Mouse (Mus musculus): Measurements from ENCODE around the gene Cux1. TPM values are rescaled to one million over a fixed set of nuclear protein-coding genes. Genes with fewer than 3 reads are reported as not detected.

The Cux1 gene
- polyA plus RNA-seq, 1 experiment from 2014 or later = 106 TPM

GRCm38 (mm10) chr5:136421885-136422284 is 145.4 kb downstream of the Cux1 start:
- no peak overlapping the region for H3K4me2 ChIP-seq
- ATAC-seq (ENCODE audit: low FRiP score) = no peak
- H3K4me3 ChIP-seq = no peak overlapping the region
- 95% methylated on average over 3 of the region's 3 CpGs for WGBS
- H3K9ac ChIP-seq = no peak overlapping the region
- peaks cover 12% of the 10 kb centered on the region; the same call in 1 of the 2 replicates for H3K4me1 ChIP-seq (replicated peaks)
- no peaks in the 10 kb centered on the region for H3K27me3 ChIP-seq
- no peak overlapping the region for H3K27ac ChIP-seq
- no peaks in the 10 kb centered on the region for H3K9me3 ChIP-seq
- no peaks in the 10 kb centered on the region for H3K36me3 ChIP-seq

- WGBS = 86% methylated on average over 3 of the region's 3 CpGs
- Histone ChIP-seq H3K27me3 (no peaks in the 10 kb centered on the region), H3K4me2 (no peak overlapping the region), H3K4me1 (replicated peaks) (peaks cover 6% of the 10 kb centered on the region; the same call in 1 of the 2 replicates), H3K36me3 (no peaks in the 10 kb centered on the region), H3K4me3 (no peak overlapping the region), H3K9ac (no peak overlapping the region), H3K9me3 (no peaks in the 10 kb centered on the region), H3K27ac (no peak overlapping the region)
- no peak for ATAC-seq (ENCODE audit: low FRiP score)
These were observed 146.0 kb downstream of the Cux1 start for GRCm38 (mm10) chr5:136421316-136421715.

- Histone ChIP-seq H3K4me2 (no peak overlapping the region), H3K27ac (no peak overlapping the region), H3K9ac (no peak overlapping the region), H3K27me3 (no peaks in the 10 kb centered on the region), H3K36me3 (no peaks in the 10 kb centered on the region), H3K4me3 (no peak overlapping the region), H3K4me1 (replicated peaks) (peaks cover 14% of the 10 kb centered on the region), H3K9me3 (no peaks in the 10 kb centered on the region)
- 94% methylated on average over 3 of the region's 3 CpGs for WGBS
- ATAC-seq (ENCODE audit: low FRiP score) = no peak
These were observed 146.9 kb downstream of the Cux1 start for GRCm38 (mm10) chr5:136420342-136420741.

- 98% methylated on average over 4 of the region's 4 CpGs for WGBS
These were observed 149.4 kb downstream of the Cux1 start for GRCm38 (mm10) chr5:136417891-136418290.

GRCm38 (mm10) chr5:136414479-136414878 is 152.8 kb downstream of the Cux1 start:
- Histone ChIP-seq H3K9me3 (no peaks in the 10 kb centered on the region), H3K4me3 (no peak overlapping the region), H3K9ac (no peak overlapping the region), H3K27ac (no peak overlapping the region), H3K4me2 (no peak overlapping the region), H3K27me3 (no peaks in the 10 kb centered on the region), H3K36me3 (no peaks in the 10 kb centered on the region), H3K4me1 (replicated peaks) (peaks cover 15% of the 10 kb centered on the region)
- 92% methylated on average over 2 of the region's 2 CpGs for WGBS
- ATAC-seq (ENCODE audit: low FRiP score) = no peak

More at GRCm38 (mm10) chr5:136417891-136418290, 149.4 kb downstream of the Cux1 start:
- H3K27ac ChIP-seq = no peak overlapping the region
- peaks cover 18% of the 10 kb centered on the region for H3K4me1 ChIP-seq (replicated peaks)
- H3K4me3 ChIP-seq = no peak overlapping the region
- H3K36me3 ChIP-seq = no peaks in the 10 kb centered on the region
- no peak overlapping the region for H3K9ac ChIP-seq
- no peak overlapping the region for H3K4me2 ChIP-seq
- H3K9me3 ChIP-seq = no peaks in the 10 kb centered on the region
- no peaks in the 10 kb centered on the region for H3K27me3 ChIP-seq
- ATAC-seq (ENCODE audit: low FRiP score) = no peak

- no peak for ATAC-seq (ENCODE audit: low FRiP score)
- Histone ChIP-seq H3K4me1 (replicated peaks) (peaks cover 9% of the 10 kb centered on the region), H3K36me3 (peaks cover 16% of the 10 kb centered on the region), H3K27me3 (no peaks in the 10 kb centered on the region), H3K9me3 (peaks cover 5% of the 10 kb centered on the region), H3K4me2 (no peak overlapping the region), H3K27ac (no peak overlapping the region), H3K4me3 (no peak overlapping the region), H3K9ac (no peak overlapping the region)
- 72% methylated on average over 7 of the region's 7 CpGs for WGBS
These were observed 156.6 kb downstream of the Cux1 start for GRCm38 (mm10) chr5:136410681-136411181.

- no peaks in the 10 kb centered on the region for H3K27me3 ChIP-seq
- no peak overlapping the region for H3K9ac ChIP-seq
- H3K36me3 ChIP-seq = peaks cover 16% of the 10 kb centered on the region
- H3K4me3 ChIP-seq = no peak overlapping the region
- no peak for ATAC-seq (ENCODE audit: low FRiP score)
- no peak overlapping the region for H3K4me2 ChIP-seq
- H3K4me1 ChIP-seq (replicated peaks) = peaks cover 24% of the 10 kb centered on the region
- H3K27ac ChIP-seq = no peak overlapping the region
- H3K9me3 ChIP-seq = peaks cover 5% of the 10 kb centered on the region
These were observed 160.9 kb downstream of the Cux1 start for GRCm38 (mm10) chr5:136406357-136406756.

- no peak overlapping the region for H3K4me3 ChIP-seq
- 26% methylated on average over 19 of the region's 19 CpGs for WGBS
- peaks cover 20% of the 10 kb centered on the region for H3K4me1 ChIP-seq (replicated peaks)
- H3K27me3 ChIP-seq = no peaks in the 10 kb centered on the region
- peaks cover 16% of the 10 kb centered on the region for H3K36me3 ChIP-seq
- peak overlapping the region; percentile 36 for H3K4me2 ChIP-seq
- H3K9ac ChIP-seq = no peak overlapping the region
- ATAC-seq (ENCODE audit: low FRiP score) = peak; percentile 79
- H3K9me3 ChIP-seq = peaks cover 5% of the 10 kb centered on the region
- peak overlapping the region; percentile 78 for H3K27ac ChIP-seq
These were observed 163.7 kb downstream of the Cux1 start for GRCm38 (mm10) chr5:136403565-136403961.

- no peak overlapping the region for H3K4me3 ChIP-seq
- no peaks in the 10 kb centered on the region for H3K27me3 ChIP-seq
- H3K9me3 ChIP-seq = peaks cover 4% of the 10 kb centered on the region
- peaks cover 11% of the 10 kb centered on the region for H3K36me3 ChIP-seq
- H3K4me1 ChIP-seq (replicated peaks) = peaks cover 20% of the 10 kb centered on the region
- peak overlapping the region; percentile 36 for H3K4me2 ChIP-seq
- 59% methylated on average over 15 of the region's 15 CpGs for WGBS
- peak; percentile 49 for ATAC-seq (ENCODE audit: low FRiP score)
- peak overlapping the region; percentile 78 for H3K27ac ChIP-seq
- H3K9ac ChIP-seq = no peak overlapping the region
These were observed 164.4 kb downstream of the Cux1 start for GRCm38 (mm10) chr5:136402622-136403564.

- ATAC-seq (ENCODE audit: low FRiP score) = no peak
These were observed 168.6 kb downstream of the Cux1 start for GRCm38 (mm10) chr5:136398706-136399105.

GRCm38 (mm10) chr5:136396699-136397098 is 170.6 kb downstream of the Cux1 start:
- H3K36me3 ChIP-seq = no peaks in the 10 kb centered on the region; the same call in 1 of the 2 replicates
- no peaks in the 10 kb centered on the region for H3K9me3 ChIP-seq
- WGBS = 97% methylated on average over 1 of the region's 1 CpGs
- H3K4me1 ChIP-seq (replicated peaks) = 0 out of 2 replicates have a peak, but pooled peaks cover 8% of the 10 kb centered on the region
- no peak overlapping the region for H3K27ac ChIP-seq
- no peak overlapping the region for H3K4me3 ChIP-seq
- no peak for ATAC-seq (ENCODE audit: low FRiP score)
- H3K4me2 ChIP-seq = no peak overlapping the region
- no peaks in the 10 kb centered on the region for H3K27me3 ChIP-seq
- no peak overlapping the region for H3K9ac ChIP-seq

More at GRCm38 (mm10) chr5:136398706-136399105, 168.6 kb downstream of the Cux1 start:
- WGBS = 95% methylated on average over 3 of the region's 3 CpGs
- no peak overlapping the region for H3K4me3 ChIP-seq
- H3K4me2 ChIP-seq = no peak overlapping the region
- peaks cover 18% of the 10 kb centered on the region for H3K4me1 ChIP-seq (replicated peaks)
- no peaks in the 10 kb centered on the region for H3K27me3 ChIP-seq
- no peaks in the 10 kb centered on the region for H3K36me3 ChIP-seq
- no peak overlapping the region for H3K9ac ChIP-seq
- no peak overlapping the region for H3K27ac ChIP-seq
- no peaks in the 10 kb centered on the region for H3K9me3 ChIP-seq

GRCm38 (mm10) chr5:136396256-136396655 is 171.0 kb downstream of the Cux1 start:
- no peak overlapping the region for H3K4me3 ChIP-seq
- H3K27me3 ChIP-seq = no peaks in the 10 kb centered on the region
- ATAC-seq (ENCODE audit: low FRiP score) = no peak
- WGBS = 86% methylated on average over 7 of the region's 7 CpGs
- no peak overlapping the region for H3K27ac ChIP-seq
- no peak overlapping the region for H3K4me2 ChIP-seq
- H3K4me1 ChIP-seq (replicated peaks) = 0 out of 2 replicates have a peak, but pooled peaks cover 8% of the 10 kb centered on the region
- no peak overlapping the region for H3K9ac ChIP-seq
- no peaks in the 10 kb centered on the region; the same call in 1 of the 2 replicates for H3K36me3 ChIP-seq
- H3K9me3 ChIP-seq = no peaks in the 10 kb centered on the region

Measured in hindbrain, embryonic 13.5 days (tissue).